Mouse (Mus musculus) heart, postnatal 10 days (tissue): Measurements from ENCODE around the gene Gm8265. TPM values are rescaled to one million over a fixed set of nuclear protein-coding genes. Genes with fewer than 3 reads are reported as not detected.
"Not testable (repeated sequence)": the region's sequence is repeated elsewhere in the genome, so short reads cannot be mapped to it uniquely, and the experiment has no call there.

ENCODE experiments used
- DNase-seq, 2 experiments: peaks; one replicate each; pipeline ENCODE4 v3.0.0; 2021
- intact Hi-C: fragments of 180-260 bp; cut with DNase I; formaldehyde crosslinking; loops from one replicate; pipeline ENCODE4 v1.15.1; 2025
- total RNA-seq, 2 experiments: library from RNA; stranded (reverse); gene quantifications; 2 replicates each; pipeline ENCODE4 v1.2.3; 2021

The Gm8265 gene
- not detected for total RNA-seq

- intact Hi-C loops, DNase-seq: not testable (repeated sequence)
These were observed at the start of gene Gm8265 for GRCm38 (mm10) chr14:5632928-5633327. Gm8265 (minus strand) TSS chr14:5633028.

Other genes starting within 250 kb of the Gm8265 start
- not detected for gene Gm3500, start 244.0 kb downstream of the Gm8265 start, total RNA-seq
- gene Gm3194, start 177.6 kb downstream of the Gm8265 start, total RNA-seq, result 1 to 10 TPM; 1.4 to 2.0 TPM
- gene Gm8246, start 155.2 kb downstream of the Gm8265 start, total RNA-seq, result not detected
- not detected for gene Gm3187, start 148.8 kb downstream of the Gm8265 start, total RNA-seq
- 1 to 10 TPM in 1 of 2 experiments, under 1 TPM in 1; 0.92 to 2.0 TPM for gene Gm3488, start 131.4 kb downstream of the Gm8265 start, total RNA-seq
- gene Gm3532, start 94.5 kb downstream of the Gm8265 start, total RNA-seq, result not detected
- not detected for gene Gm9603, start 54.4 kb upstream of the Gm8265 start, total RNA-seq
- under 1 TPM in 1 of 2 experiments, not detected in 1; 0.45 TPM for gene Gm3373, start 108.5 kb upstream of the Gm8265 start, total RNA-seq
- gene Gm3383, start 175.0 kb upstream of the Gm8265 start, total RNA-seq, result 1 to 10 TPM; 1.4 to 2.2 TPM
- gene Gm3424, start 197.3 kb upstream of the Gm8265 start, total RNA-seq, result not detected
- 1 to 10 TPM in 1 of 2 experiments, under 1 TPM in 1; 0.57 to 1.3 TPM for gene Gm8237, start 247.4 kb upstream of the Gm8265 start, total RNA-seq